Mouse (Mus musculus): ENCODE results near the gene Hjurp.

DNA sequence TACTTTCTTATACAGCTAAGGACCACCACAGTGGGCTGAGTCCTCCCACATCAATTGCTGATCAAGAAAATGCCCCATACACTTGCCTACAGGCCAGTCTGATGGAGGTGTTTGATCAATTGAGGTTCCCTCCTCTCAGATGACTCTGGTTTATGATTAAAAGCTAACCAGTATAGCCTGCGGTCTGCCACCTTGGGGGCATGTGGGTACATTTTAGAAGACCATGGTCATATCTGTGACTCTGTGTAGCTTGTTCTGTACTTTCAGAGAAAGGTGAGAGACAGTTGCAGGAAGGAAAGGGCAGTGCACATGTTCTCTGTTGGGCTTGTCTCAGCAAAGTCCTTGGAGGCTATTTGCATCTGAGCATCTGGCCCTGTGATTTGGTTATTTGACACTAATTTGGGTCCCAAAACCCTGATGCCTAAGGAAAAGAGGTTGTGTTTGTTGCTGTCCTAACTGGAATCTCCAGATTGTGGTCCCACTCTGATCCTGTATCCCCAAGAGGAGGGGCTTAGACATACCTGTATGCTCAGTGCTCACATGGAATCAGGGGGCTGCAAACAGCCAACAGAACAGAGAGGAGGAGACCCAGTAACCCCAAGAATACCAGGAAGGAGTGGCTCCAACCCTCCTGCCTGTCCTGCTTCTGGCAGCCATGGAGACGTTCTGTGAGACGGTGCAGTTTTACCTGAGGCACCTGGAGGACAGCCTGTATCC lies 44.6 kb downstream of the Hjurp start:
- TF ChIP-seq POLR2A (IDR thresholded peaks at IDR 0.05; ENCODE audit: extremely low read depth, insufficient read depth, low read length) = no peak
- no peak for TF ChIP-seq CTCF (IDR thresholded peaks at IDR 0.05; ENCODE audit: low read depth, low read length)

Data from liver, adult 2 months (tissue).